Mouse (Mus musculus) midbrain, embryonic 14.5 days (tissue): ENCODE measurements around the gene St3gal5. TPM values are rescaled to one million over a fixed set of nuclear protein-coding genes. Genes with fewer than 3 reads are reported as not detected.
"Not testable (repeated sequence)": the region's sequence is repeated elsewhere in the genome, so short reads cannot be mapped to it uniquely, and the experiment has no call there.

Experiments
- ATAC-seq: fragments of 200-750 bp; cut with Nextera tagmentation; 2 replicates; pipeline ENCODE4 v1.8.0; 2017; ENCODE audit warnings: moderate number of reproducible peaks, moderate library complexity; ENCODE audit not compliant: low FRiP score, low TSS enrichment
- DNase-seq: peaks from one replicate; pipeline ENCODE4 v3.0.0-alpha.2; 2015
- H3K27ac ChIP-seq: fragments of 300-500 bp; sonication (generic); replicated peaks from 2 replicates; pipeline ENCODE4 v1.5.1; 2014; ENCODE audit warnings: mild to moderate bottlenecking, low read depth, low read length, moderate library complexity
- H3K27me3 ChIP-seq: fragments of 300-500 bp; sonication (generic); 2 replicates; pipeline ENCODE4 v1.6.1; 2014; ENCODE audit warnings: low read length, control low read depth, mixed read lengths; ENCODE audit not compliant: control insufficient read depth, insufficient read depth
- H3K36me3 ChIP-seq: fragments of 300-500 bp; sonication (generic); 2 replicates; pipeline ENCODE4 v1.6.1; 2014; ENCODE audit warnings: low read length, control low read depth; ENCODE audit not compliant: control insufficient read depth, insufficient read depth
- H3K4me1 ChIP-seq: fragments of 300-500 bp; sonication (generic); 2 replicates; pipeline ENCODE4 v1.6.1; 2014; ENCODE audit warnings: mild to moderate bottlenecking, antibody characterized with exemption, low read length, control low read depth; ENCODE audit not compliant: control insufficient read depth, insufficient read depth
- H3K4me2 ChIP-seq: fragments of 300-500 bp; sonication (generic); 2 replicates; pipeline ENCODE4 v1.6.1; 2014; ENCODE audit warnings: mild to moderate bottlenecking, low read length, moderate library complexity
- H3K4me3 ChIP-seq: fragments of 300-500 bp; sonication (generic); replicated peaks from 2 replicates; pipeline ENCODE4 v1.5.1; 2014; ENCODE audit warnings: low read depth, low read length
- H3K9ac ChIP-seq: fragments of 300-500 bp; sonication (generic); replicated peaks from 2 replicates; pipeline ENCODE4 v1.6.1; 2014; ENCODE audit warnings: mild to moderate bottlenecking, low read length, moderate library complexity
- H3K9me3 ChIP-seq: fragments of 300-500 bp; sonication (generic); 2 replicates; pipeline ENCODE4 v1.6.1; 2016; ENCODE audit warnings: low read length, control low read depth, mixed read lengths; ENCODE audit not compliant: control insufficient read depth
- WGBS: fragments of 180-500 bp; shearing (Covaris S2); extraction: QIAGEN DNeasy Blood & Tissue Kit; methylation state at CpG from one replicate; pipeline ENCODE4 v1.1.7; 2014; 5-methylcytosine and 5-hydroxymethylcytosine counted together
- polyA plus RNA-seq: library from polyadenylated mRNA; unstranded; fragments of >200 nt; fragmentation: Nextera tagmentation; extraction: Ambion mirVana; gene quantifications from 2 replicates; pipeline ENCODE4 v1.2.1, GENCODE M21; 2014

The St3gal5 gene
- polyA plus RNA-seq: 44.4 and 49.8 TPM in 2 replicates

GRCm38 (mm10) chr6:72097181-72097995 lies at the start of gene St3gal5:
Gene St3gal5, plus strand, starts transcription at chr6:72097592.
- Histone ChIP-seq H3K9ac (peak within 1 kb of the TSS; percentile 90), H3K27me3 (no peaks in the 10 kb centered on the region), H3K27ac (peak within 1 kb of the TSS; percentile 84), H3K9me3 (no peaks in the 10 kb centered on the region), H3K4me3 (peak within 1 kb of the TSS; percentile 86), H3K4me2 (peak within 1 kb of the TSS; percentile 82), H3K36me3 (no peaks in the 10 kb centered on the region), H3K4me1 (peaks cover 25% of the 10 kb centered on the region)
- under 1% methylated on average over 76 of the region's 81 CpGs for WGBS
- DNase-seq: peak; percentile 96
- peak; percentile 99 for ATAC-seq

GRCm38 (mm10) chr6:72048643-72049042 lies 48.7 kb upstream of the St3gal5 start:
- no peak overlapping the region for H3K4me3 ChIP-seq
- H3K27me3 ChIP-seq: no peaks in the 10 kb centered on the region
- H3K4me2 ChIP-seq: no peak overlapping the region
- no peak for DNase-seq
- H3K36me3 ChIP-seq: no peaks in the 10 kb centered on the region
- H3K9ac ChIP-seq: no peak overlapping the region
- no peak for ATAC-seq
- H3K4me1 ChIP-seq: no peaks in the 10 kb centered on the region
- no peaks in the 10 kb centered on the region for H3K9me3 ChIP-seq
- WGBS: 85% methylated on average over 5 of the region's 5 CpGs
- no peak overlapping the region for H3K27ac ChIP-seq

DNA sequence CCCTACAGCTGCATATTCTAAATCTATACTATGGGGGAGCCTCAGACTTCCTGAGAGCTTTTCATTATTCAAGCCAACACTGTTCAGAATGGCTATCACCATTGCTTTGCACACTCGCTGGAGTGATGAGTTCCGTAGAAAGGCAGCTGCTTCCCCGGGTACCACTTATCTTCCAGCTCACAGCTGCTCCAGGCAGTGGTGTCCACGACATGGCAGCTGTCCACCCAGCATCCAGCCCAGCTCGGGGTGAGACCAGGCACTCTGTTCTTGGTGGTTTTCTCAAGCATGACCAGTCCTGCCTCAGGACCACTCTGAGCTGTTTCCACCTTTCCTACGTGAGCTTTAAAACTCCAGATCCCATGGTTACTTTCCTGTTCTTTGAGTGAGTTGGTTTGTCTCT lies 47.5 kb upstream of the St3gal5 start:
- Histone ChIP-seq H3K4me2 (no peak overlapping the region), H3K9me3 (no peaks in the 10 kb centered on the region), H3K36me3 (no peaks in the 10 kb centered on the region), H3K4me3 (no peak overlapping the region), H3K4me1 (no peaks in the 10 kb centered on the region), H3K27me3 (no peaks in the 10 kb centered on the region), H3K27ac (no peak overlapping the region), H3K9ac (no peak overlapping the region)
- WGBS: 67% methylated on average over 6 of the region's 6 CpGs
- ATAC-seq (no peak), DNase-seq (no peak)

GRCm38 (mm10) chr6:72050827-72051226 lies 46.6 kb upstream of the St3gal5 start:
- Histone ChIP-seq H3K9me3 (no peaks in the 10 kb centered on the region), H3K4me2 (no peak overlapping the region), H3K4me1 (no peaks in the 10 kb centered on the region), H3K27me3 (no peaks in the 10 kb centered on the region), H3K27ac (no peak overlapping the region), H3K4me3 (no peak overlapping the region), H3K9ac (no peak overlapping the region), H3K36me3 (no peaks in the 10 kb centered on the region)
- 80% methylated on average over 7 of the region's 7 CpGs for WGBS
- no peak for ATAC-seq
- DNase-seq: no peak

GRCm38 (mm10) chr6:72051247-72051646 lies 46.1 kb upstream of the St3gal5 start:
- no peak overlapping the region for H3K4me2 ChIP-seq
- H3K9ac ChIP-seq: no peak overlapping the region
- 80% methylated on average over 2 of the region's 2 CpGs for WGBS
- no peaks in the 10 kb centered on the region for H3K27me3 ChIP-seq
- no peak overlapping the region for H3K4me3 ChIP-seq
- H3K27ac ChIP-seq: no peak overlapping the region
- no peak for DNase-seq
- no peaks in the 10 kb centered on the region for H3K9me3 ChIP-seq
- H3K4me1 ChIP-seq: no peaks in the 10 kb centered on the region
- H3K36me3 ChIP-seq: no peaks in the 10 kb centered on the region
- no peak for ATAC-seq

GRCm38 (mm10) chr6:72051757-72052156 lies 45.6 kb upstream of the St3gal5 start:
- H3K4me3 ChIP-seq: no peak overlapping the region
- no peaks in the 10 kb centered on the region for H3K27me3 ChIP-seq
- WGBS: 65% methylated on average over 6 of the region's 6 CpGs
- H3K36me3 ChIP-seq: no peaks in the 10 kb centered on the region
- H3K27ac ChIP-seq: no peak overlapping the region
- H3K9ac ChIP-seq: no peak overlapping the region
- ATAC-seq (no peak), DNase-seq (no peak)
- no peak overlapping the region for H3K4me2 ChIP-seq
- H3K4me1 ChIP-seq: no peaks in the 10 kb centered on the region
- H3K9me3 ChIP-seq: no peaks in the 10 kb centered on the region

DNA sequence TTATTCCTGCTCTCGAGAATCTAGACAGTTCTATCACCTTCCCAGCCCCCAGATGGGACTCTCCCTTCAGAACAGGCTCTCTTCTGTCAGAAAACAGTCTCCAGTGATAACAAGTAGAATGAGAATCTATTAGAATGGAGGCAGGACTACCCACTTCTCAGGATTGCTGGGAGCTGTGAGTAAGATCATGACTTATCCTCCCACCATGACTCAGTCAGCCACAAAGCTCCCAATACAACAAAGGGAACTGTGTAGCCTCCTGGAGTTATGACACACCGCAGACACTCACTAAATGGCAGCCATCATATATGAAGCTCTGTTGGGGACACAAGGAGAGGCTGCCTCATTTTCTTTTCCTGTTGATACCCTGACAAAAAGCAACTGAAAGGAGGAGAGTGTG lies 40.8 kb upstream of the St3gal5 start:
- H3K9me3 ChIP-seq: no peaks in the 10 kb centered on the region
- no peaks in the 10 kb centered on the region for H3K27me3 ChIP-seq
- no peak overlapping the region for H3K9ac ChIP-seq
- WGBS: 78% methylated on average over 2 of the region's 2 CpGs
- H3K4me3 ChIP-seq: no peak overlapping the region
- no peak overlapping the region for H3K27ac ChIP-seq
- H3K36me3 ChIP-seq: no peaks in the 10 kb centered on the region
- no peak overlapping the region for H3K4me2 ChIP-seq
- ATAC-seq (no peak), DNase-seq (no peak)
- H3K4me1 ChIP-seq: no peaks in the 10 kb centered on the region

- no peak overlapping the region for H3K9ac ChIP-seq
- no peaks in the 10 kb centered on the region for H3K27me3 ChIP-seq
- H3K9me3 ChIP-seq: no peaks in the 10 kb centered on the region
- WGBS: 92% methylated on average over 9 of the region's 9 CpGs
- H3K4me2 ChIP-seq: no peak overlapping the region
- H3K36me3 ChIP-seq: no peaks in the 10 kb centered on the region
- H3K27ac ChIP-seq: no peak overlapping the region
- H3K4me1 ChIP-seq: no peaks in the 10 kb centered on the region
- ATAC-seq (no peak), DNase-seq (no peak)
- no peak overlapping the region for H3K4me3 ChIP-seq
Measured at GRCm38 (mm10) chr6:72058398-72058889, 38.9 kb upstream of the St3gal5 start.

GRCm38 (mm10) chr6:72060677-72061076 lies 36.7 kb upstream of the St3gal5 start:
- H3K36me3 ChIP-seq, H3K9me3 ChIP-seq, H3K4me3 ChIP-seq, H3K4me1 ChIP-seq, H3K27ac ChIP-seq, DNase-seq, H3K27me3 ChIP-seq, H3K4me2 ChIP-seq, ATAC-seq, H3K9ac ChIP-seq: not testable (repeated sequence)
- WGBS: 61% methylated on average over 10 of the region's 10 CpGs
